Mouse (Mus musculus): ENCODE data around the gene Serinc2.

The Serinc2 gene

DNA sequence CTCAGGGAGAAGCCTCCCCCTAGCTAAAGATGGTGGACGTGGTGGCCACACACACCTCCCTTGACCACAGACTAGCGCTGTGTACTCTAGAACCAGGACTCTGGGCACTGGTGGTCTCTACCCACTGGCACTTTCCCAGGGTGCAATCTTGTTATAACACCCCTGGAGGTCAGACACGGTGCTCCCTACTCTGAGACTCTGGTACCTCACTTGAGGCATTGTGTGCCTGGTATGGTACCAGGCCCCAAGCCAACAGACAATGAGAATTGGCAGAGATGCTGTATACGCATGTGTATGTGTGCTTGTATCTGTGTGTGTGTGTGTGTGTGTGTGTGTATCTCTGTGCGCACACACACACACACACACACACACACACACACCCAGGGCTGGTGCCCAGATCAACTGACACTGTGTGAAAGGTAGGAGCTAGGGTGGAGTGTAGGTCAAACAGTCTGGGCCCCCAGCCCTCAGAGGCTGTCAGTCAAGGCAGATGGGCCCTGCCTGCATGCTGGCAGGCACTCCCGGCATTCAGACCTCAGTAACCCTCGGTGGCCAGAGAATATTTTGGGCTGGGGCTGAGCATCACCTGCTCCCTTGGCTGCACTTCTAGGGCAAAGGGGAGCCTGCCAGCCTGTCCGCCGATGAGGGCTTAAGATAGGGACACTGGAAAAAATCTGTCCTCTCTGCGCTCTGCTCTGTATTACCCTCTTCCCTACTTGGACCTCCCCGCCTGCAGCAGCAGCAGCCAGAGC, 20.0 kb upstream of the Serinc2 start:
- peak; percentile 79 for ATAC-seq (ENCODE audit: insufficient number of reproducible peaks, low FRiP score, low TSS enrichment)

DNA sequence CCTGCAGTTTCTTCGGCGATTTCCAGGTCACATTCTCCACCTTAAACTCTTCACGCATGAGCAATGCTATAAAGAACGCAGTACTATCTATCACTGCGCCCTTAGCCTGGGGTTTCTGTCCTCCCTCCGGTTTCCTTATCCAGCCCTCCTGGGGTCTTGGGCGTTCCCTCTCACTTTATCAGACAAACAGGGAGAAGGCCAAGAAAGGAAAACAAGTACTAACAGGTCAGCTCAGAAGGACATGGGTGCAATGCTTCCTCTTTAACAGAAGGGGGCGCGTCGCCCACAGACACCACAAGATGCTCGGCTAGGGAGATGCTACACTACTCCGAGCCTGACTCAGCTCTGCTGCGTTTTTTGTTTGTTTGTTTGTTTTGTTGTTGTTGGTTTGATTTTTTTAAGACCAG, 18.1 kb upstream of the Serinc2 start:
- ATAC-seq (ENCODE audit: insufficient number of reproducible peaks, low FRiP score, low TSS enrichment): no peak

DNA sequence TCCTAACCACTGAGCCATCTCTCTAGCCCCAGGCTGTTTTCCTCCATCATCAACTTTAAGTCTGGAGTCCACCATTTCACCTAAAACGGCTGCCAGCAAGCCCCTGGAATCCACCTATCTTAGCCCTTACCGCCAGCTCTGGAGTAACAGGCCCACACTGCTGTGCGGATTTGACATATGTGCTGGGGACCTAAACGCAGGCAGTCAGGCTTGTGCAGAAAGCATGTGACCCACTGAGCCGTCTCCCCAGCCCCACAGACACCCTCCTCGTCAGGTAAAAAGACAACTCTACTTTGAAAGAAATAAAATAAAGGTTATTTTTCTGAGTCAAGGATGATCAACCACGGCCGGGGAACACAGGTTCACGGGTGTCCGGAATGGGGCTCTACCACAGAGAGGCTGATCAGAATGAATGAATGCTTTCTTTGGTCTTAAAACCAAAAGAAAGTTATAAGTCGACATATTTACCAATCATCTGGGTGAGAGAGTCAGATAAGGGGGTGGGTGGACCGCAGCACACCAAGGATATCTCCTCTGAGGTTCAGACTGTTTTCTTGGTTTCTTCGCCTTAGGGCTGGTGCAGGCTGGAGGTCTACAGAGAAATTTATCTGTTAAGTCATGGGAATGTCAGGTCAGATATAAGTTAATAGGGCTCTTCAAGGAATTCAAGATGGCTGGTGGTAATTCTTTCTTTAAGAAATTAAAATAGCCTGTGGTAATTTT, 17.4 kb upstream of the Serinc2 start:
- ATAC-seq (ENCODE audit: insufficient number of reproducible peaks, low FRiP score, low TSS enrichment): no peak

DNA sequence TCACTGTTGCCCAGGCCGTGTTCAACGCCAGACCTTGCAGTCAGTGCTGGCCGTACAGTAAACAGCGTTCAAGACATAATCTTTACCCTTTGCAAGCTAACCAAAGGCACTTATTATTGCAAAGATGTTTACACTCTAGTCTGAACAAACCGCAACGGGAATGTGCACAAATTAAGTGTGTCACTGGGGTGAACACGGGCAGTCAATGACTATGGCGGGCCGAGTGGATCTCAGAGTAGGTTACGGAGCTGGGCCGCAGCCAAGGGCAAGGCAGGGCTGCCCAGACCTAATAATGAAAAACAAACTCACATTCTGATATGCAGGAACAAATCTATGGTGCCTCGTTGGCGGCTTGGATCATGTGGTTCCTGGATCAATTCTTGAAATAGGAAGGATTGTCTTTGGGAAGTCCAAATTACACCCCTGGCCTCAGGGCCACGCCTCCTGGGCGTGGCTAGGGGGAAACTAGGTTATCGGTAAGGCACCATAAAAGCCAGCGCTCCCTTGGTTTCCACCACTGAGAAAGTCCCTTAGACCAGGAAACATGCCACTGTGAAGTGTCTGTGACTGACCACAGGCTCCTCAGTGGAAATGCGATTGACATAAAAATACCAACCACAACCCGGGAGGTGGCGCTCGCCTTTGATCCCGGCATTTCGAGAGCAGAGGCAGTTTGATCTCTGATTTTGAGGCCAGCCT, 16.2 kb upstream of the Serinc2 start:
- ATAC-seq (ENCODE audit: insufficient number of reproducible peaks, low FRiP score, low TSS enrichment): no peak

DNA sequence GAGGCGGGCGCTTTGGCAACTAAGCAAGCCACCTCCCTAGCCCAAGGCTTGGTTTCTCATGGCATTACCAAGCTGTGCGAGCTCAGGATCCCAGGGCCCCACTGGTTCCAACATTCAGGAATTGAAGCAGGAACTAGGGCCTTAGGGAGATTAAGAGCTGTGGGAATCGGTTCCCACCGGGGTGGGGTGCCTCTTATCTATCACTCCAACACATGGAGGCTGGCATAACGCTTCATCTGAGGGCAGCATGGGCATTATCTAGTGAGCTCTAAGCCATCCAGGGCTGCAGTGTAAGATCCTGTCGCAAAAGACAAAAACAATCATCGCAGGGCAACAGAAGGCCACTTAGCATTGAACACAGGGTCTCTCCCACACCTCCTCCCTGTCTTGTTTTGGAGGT, 15.5 kb upstream of the Serinc2 start:
- ATAC-seq (ENCODE audit: insufficient number of reproducible peaks, low FRiP score, low TSS enrichment): no peak

DNA sequence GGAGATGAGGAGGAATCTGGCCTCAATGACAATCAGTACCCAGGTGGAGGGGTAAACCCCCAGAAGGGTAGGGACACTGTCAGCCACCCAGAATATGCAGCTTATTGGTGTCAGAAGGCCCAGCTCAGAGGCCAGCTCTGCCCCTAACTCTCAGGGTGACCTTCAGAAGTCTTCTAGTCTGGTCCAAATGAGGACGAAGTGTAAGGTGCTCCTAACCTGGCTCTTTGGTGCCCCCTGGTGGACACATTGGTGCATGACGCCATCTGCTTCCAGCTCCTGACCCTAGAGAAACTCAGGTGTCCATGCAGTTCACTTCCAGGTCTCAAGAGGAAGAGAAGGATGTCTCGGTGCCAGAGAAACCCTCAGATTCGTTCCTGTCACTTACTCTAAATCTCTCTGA, 13.3 kb upstream of the Serinc2 start:
- peak; percentile 40; the same call in 1 of the 2 replicates for ATAC-seq (ENCODE audit: insufficient number of reproducible peaks, low FRiP score, low TSS enrichment)

DNA sequence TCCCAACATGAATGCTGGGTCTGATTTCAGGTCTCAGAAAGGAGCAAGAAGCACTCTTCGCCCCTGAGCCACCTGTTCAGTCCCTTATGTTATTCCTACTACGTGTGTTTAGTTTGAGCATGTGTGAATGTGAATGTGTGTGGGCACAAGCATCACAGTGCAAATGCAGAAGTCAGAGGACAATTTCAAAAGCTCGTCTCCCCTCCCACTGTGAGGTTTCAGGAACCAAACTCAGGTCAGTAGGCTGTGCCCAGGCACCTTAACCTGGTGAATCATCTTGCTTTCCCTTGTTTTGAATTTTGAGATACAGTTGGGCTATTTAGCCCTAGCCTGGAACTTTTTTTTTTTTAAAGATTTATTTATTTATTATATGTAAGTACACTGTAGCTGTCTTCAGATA, 10.8 kb upstream of the Serinc2 start:
- no peak for ATAC-seq (ENCODE audit: insufficient number of reproducible peaks, low FRiP score, low TSS enrichment)

DNA sequence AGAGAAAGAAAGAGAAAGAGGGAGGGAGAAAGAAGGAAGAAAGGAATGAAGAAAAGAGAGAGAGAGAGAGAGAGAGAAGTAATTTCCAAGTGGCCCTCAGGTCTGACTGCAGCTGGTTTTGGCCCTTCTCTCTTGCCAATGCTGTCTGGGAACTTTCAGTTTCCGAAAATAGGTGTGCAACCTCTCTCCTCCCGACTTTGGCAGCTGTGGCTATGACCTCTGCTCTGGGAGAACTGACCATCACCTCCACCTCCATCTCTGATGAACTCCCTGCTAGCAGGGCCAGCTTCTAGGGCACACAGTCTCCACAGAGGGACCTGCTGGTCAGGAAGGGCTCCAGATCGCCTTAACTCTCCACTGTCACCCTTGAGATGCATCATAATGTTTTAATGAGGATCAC, 7.5 kb upstream of the Serinc2 start:
- ATAC-seq (ENCODE audit: insufficient number of reproducible peaks, low FRiP score, low TSS enrichment): no peak

DNA sequence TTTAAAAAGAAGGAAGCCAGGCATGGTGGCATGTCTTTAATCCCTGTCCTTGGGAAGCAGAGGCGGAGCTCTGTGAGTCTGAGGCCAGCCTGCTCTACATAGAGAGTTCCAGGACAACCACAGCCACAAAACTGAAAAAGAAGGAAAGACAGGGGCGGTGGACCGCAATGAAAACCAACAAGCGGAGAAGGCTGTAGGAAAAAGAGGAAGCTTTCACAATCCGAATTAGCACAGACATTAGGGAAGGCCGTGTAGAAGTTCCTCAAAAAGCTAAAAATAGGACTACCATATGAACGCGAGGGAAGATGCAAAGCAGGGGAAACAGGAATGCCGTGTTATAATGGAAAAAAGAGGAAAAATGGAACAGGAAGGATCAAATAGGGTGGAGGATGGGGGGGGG, 4.8 kb upstream of the Serinc2 start:
- no peak for ATAC-seq (ENCODE audit: insufficient number of reproducible peaks, low FRiP score, low TSS enrichment)

DNA sequence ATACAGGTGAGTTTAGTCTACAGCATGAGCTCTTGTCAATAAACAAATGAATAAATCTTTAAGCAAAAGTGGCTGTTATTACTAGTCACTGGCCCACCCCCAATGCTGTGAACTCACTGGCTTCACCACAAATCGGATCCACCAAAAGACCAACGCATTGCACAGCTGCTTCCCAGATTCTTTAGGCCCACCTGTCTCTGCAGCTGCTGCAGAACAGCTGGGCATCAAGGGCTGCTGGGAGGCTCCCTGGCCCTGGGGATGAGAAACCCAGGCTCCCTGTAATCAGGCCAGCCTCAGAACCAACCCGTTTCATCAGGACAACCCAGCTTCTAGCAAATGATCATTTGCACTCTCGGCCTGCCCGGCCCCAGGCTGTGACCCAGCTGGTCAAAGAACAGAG, 3.9 kb upstream of the Serinc2 start:
- ATAC-seq (ENCODE audit: insufficient number of reproducible peaks, low FRiP score, low TSS enrichment): no peak

DNA sequence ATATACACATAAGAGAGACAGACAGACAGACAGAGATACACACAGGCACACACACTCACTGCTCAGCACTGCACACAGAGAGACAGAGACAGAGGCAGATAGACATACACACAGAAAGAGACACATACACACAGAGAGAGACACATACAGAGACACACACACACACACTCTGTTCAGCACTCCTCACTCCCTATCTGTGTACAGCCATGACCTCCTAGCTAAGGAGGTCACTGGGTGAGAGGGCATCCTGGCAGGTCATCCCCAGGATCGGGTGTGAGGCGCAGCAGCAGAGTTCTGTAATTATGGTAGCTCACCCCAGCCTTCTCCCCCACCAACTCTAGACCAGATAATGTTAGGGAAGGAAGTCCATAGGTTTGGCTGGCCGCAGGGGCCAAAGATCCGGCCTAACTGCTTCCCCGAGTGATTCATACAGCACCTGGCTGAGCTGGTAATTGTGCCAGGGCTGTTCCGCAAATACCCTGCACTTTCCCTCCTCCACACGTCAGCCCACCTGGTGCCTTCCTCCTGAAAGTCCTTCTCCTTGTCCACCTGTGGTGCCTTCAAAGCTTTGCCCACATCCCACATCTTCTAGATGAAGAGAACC, 2.3 kb downstream of the Serinc2 start:
- ATAC-seq (ENCODE audit: insufficient number of reproducible peaks, low FRiP score, low TSS enrichment): no peak

DNA sequence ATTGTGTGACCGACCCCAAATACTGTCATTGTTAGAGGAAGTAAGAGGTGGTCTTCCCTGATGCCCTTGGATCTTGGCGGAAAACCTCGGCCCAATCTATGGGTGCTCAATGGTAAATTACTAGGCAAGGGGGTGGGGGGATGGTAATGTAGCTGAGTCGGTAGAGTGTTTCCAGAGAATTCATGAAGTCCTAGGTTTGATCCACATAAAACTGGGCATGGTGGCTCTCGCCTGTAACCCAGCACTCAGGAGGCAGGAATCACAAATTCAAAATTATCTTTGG, 3.2 kb downstream of the Serinc2 start:
- ATAC-seq (ENCODE audit: insufficient number of reproducible peaks, low FRiP score, low TSS enrichment): no peak

DNA sequence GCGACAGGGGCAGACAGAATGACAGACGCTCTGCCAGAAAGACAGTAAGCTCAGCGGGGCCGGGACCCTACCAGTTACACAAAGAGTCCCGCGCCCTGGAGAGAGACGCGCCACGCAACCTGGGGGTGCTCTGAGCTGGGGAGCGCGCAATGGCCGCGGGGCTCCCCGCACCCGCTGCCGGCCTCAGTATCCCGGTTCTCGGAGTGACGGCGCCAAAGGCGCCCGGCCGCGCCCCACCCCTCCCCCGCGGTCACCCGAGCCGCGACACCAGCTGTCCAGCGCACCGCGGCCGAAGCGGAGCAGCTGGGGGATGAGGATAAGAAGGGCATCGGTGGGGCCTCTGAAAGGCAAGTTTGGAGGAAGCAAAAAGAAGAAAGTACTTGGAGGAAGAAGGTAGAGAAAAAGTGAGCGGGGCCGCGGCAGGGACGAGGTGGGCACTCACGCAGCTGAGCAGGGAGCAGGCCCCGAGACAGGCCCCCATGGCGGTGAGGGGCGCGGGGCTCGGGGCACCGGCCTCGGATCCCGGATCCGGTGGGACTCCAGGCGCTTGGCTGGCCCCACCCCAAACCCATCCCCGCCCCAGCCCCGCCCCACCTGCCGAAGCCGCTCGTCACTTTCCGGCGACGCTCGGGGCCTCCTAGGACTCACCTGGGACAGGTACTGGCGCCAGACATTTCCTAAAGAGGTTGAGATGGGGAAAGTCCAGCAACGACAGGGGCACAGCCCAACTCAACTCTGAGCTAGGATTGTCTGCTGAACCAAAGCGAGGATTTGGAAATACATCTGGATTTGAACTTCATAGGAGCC, 3.8 kb downstream of the Serinc2 start:
- peak; percentile 18; the same call in 1 of the 2 replicates for ATAC-seq (ENCODE audit: insufficient number of reproducible peaks, low FRiP score, low TSS enrichment)

DNA sequence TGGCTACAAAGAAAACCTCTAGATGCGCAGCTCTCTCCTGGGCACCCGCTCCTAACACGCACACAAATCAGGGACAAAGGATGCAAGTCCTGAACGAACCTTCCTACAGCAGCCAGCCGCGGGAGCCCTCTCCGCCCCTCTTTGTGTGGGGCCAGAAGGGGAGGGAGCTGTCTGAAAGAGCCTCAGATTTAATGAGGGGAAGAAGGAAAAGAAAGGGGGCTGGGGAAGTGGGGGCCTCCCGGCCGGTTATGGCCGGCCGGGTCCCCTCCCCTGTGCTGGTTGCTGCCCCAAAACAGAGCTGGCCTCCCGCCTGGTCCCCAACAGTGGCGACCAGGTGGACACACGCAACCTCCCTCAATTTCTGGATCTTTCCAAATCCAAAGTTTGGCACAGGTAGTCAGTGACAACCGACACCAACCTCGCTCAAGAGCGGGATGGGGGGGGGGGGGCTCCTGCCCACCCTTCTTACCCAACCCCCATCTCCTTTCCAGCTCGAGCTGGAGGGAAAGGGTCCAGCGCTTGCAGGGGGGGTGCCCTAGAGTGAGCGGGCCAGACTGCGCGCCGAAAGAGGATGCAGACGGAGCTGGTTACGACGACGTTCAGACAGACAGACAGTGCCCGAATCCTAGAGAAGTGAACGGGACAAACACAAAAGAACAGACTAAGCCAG, 4.5 kb downstream of the Serinc2 start:
- ATAC-seq (ENCODE audit: insufficient number of reproducible peaks, low FRiP score, low TSS enrichment): 0 out of 2 replicates have a peak, but pooled peaks have one; percentile 13

DNA sequence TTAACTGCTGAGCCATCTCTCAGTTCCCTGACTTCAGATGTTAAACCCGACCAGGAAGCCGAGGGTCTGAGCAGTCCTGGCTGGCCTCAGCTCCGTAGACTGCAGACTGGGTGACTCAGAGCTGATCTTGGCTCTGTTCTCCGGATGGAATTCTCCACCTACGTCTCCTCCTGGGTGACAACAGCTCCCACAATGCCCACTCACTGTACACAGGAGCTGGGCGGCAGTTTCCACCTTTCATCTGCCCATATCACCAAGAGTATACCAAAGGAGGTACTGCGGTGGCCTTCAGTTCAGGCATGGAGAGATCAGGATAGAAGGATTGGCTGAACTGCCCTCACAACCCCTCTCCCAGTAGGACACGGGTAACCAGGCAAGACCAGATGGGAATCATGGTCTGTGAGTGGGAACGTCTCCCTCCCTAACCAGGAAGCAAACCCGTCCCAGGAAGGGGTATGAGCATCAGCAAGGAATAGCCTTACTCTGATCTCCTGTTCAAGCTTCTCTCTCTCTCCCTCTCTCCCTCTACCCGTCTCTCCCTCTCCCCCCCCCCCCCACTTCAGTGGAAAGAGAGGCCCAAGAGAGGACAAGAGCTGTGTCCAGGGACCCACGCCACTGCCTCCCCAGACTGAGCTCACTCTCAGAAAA, 5.2 kb downstream of the Serinc2 start:
- peak; percentile 54; the same call in 1 of the 2 replicates for ATAC-seq (ENCODE audit: insufficient number of reproducible peaks, low FRiP score, low TSS enrichment)

DNA sequence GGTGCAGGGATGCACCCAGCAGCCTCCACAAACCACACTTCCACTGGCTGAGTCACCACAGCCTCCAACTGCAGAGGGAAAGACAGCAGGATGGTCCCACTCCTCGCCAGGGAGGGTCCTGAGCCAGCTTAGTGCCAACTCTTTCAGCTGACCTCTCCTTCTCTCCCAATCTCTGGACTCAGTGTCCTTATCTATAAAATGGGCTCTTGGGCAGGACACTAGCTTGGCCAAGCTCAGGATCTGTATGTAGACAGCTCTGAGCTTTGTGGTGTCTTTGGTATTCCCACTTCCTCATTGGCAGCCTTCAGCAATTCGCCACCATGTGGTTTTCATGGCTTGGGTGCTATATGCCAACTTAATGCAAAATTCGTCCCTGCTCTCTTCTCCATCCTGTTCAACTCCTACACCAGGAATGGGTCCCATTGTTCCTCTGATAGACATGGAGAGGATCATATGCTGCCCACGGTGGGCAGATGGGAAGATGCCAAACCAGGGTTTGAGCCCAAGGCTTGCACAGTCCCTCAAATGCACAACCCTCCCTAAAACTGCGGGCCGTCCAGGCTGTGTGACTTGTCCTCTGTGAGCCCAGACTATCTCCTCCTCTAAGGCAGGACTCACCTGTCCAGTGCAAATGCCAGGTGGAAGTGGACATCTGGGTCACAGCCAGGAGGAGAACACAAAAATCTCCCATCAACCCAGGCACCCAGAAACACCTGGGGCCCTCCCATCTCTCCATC, 8.2 kb downstream of the Serinc2 start:
- ATAC-seq (ENCODE audit: insufficient number of reproducible peaks, low FRiP score, low TSS enrichment): no peak

DNA sequence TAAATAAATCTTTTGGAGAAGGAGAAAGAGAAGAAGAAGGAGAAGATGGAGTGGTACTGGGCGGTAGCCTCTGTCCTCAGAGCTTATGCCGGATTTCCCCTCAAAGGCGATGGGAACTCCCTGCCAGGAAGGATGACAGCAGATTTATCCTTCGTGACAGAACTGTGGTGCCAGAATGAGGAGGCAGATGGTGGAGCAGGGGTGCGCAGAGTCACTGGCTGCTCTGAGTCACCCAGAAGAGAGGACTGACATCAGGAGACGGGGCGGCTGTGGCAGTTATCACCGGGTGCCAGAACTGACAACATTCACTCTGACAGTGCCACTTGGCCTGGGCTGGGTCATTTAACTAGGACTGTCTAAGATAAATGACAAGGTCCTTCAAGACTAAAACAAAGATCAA, 8.9 kb downstream of the Serinc2 start:
- no peak for ATAC-seq (ENCODE audit: insufficient number of reproducible peaks, low FRiP score, low TSS enrichment)

DNA sequence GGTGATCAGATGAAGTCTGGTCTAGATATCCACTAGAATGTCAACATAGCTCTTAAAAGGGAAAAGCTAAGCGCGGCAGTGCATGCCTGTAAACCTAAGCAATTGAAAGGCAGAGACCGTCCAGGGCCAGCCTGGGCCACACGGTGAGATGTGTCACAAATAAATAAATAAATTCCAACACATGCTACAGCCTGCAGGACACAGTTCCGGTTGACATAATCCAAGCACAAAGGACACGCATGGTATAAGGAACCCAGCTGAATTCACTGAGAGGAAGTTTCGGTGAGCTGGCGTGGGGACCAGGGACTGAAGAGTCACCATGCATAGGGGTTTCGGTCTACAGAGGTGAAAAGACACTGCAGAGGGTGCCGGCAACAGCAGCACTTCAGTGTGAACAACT, 10.3 kb downstream of the Serinc2 start:
- ATAC-seq (ENCODE audit: insufficient number of reproducible peaks, low FRiP score, low TSS enrichment): no peak

DNA sequence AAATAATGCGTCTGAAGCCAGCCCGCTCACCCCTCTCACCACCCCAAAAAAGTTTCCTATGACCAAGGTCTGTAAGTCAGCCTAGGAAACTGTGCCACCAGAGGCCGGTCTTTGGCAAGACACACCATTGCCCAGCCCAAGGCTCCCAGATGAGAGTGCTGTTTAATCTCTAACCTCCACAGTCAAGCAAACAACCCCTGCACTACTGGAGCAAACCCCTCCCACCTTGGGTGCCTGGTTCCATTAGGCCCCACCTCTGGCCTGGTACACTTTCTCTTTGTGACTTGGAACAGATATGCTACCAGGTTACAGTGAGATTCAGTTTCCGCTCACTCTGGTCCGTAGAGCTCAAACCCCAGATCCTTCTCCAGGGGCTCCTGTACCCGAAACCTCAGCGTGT, 11.9 kb downstream of the Serinc2 start:
- ATAC-seq (ENCODE audit: insufficient number of reproducible peaks, low FRiP score, low TSS enrichment): no peak

All from cerebellum, adult (tissue).